Mouse (Mus musculus): ENCODE results near the gene Chmp6.

Gene Chmp6

DNA sequence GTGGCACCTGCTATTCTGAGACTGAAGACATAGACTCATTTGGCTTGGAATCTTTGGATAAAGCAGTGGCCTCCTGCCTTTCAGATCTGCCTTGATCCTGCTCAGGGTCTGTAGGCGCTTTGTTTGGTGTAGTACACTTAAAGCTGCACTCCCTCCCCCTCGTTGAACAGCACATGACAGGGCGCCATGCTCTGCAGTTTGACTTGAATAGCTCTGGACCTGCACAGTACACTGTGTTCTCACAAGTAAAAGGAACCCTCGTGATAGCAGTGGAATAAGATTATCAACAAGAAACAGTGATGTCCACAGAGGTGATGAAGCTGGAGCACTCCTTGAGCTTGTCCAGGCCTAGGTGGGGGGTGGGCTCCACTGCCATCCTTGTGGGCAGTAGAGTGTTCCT lies 46.5 kb downstream of the Chmp6 start:
- DNase-seq (ENCODE audit: low spot score): no peak

- DNase-seq (ENCODE audit: low spot score): no peak
These were observed 47.4 kb downstream of the Chmp6 start for GRCm38 (mm10) chr11:119960671-119961070.

DNA sequence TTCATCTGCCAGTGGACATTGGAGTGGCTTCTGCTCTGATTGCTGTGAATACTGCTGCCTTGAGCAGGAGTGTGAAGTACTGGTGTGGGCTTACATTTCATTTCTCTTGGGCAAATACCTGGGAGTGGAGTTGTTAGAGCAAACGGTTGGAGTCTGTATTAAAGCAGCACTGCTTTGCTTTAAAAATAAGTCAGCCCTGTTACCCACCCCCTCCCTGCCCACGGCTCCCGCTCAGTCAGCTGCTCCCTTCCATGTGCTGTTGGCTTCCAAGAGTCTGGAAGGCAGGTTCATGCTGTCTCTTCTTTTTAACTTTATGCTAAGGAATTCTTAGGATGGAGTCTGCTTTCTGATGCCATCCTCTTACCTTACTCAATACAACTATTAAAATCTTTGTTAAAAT lies 48.3 kb downstream of the Chmp6 start:
- no peak for DNase-seq (ENCODE audit: low spot score)

GRCm38 (mm10) chr11:119965053-119965452 lies 51.8 kb downstream of the Chmp6 start:
- DNase-seq (ENCODE audit: low spot score): no peak

GRCm38 (mm10) chr11:119966294-119966693 lies 53.1 kb downstream of the Chmp6 start:
- no peak for DNase-seq (ENCODE audit: low spot score)

GRCm38 (mm10) chr11:119967401-119967800 lies 54.2 kb downstream of the Chmp6 start:
- no peak for DNase-seq (ENCODE audit: low spot score)

GRCm38 (mm10) chr11:119967892-119968291 lies 54.7 kb downstream of the Chmp6 start:
- DNase-seq (ENCODE audit: low spot score): no peak
